Mouse (Mus musculus) lung, postnatal 36 days (tissue): ENCODE measurements around the gene Pcna.
A peak's percentile ranks its signal among the peaks of the same experiment; 100 is the strongest.
"Not testable (repeated sequence)": the region's sequence is repeated elsewhere in the genome, so short reads cannot be mapped to it uniquely, and the experiment has no call there.

Experiments used
- DNase-seq: peaks from one replicate; pipeline ENCODE4 v3.0.0; 2022; ENCODE audit warnings: mixed read lengths

The Pcna gene

GRCm38 (mm10) chr2:132252542-132253528, at the start of gene Pcna:
Pcna (minus strand) TSS chr2:132253314.
- DNase-seq = peak; percentile 99

DNA sequence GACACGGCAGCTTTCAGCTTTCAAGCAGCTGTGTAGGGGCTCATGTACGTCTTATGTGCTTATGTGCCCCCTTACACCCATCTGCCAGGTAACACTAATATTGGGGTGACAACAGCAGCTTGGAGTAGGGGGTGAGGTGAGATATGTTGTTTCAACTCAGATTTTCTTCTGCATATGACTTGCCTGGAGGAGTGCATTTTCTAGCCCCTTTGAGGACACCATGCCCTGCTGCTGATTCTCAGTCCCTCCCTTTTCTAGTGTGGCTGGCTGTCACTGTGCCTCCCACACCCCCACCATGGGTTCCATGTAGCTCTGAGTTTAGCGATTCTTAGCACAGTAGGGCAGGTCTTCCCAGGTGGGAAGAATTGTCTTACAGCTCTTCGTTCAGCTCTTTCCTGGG, 48.3 kb upstream of the Pcna start:
- no peak for DNase-seq

- no peak for DNase-seq
Observed at GRCm38 (mm10) chr2:132298250-132298649, 45.1 kb upstream of the Pcna start.

DNA sequence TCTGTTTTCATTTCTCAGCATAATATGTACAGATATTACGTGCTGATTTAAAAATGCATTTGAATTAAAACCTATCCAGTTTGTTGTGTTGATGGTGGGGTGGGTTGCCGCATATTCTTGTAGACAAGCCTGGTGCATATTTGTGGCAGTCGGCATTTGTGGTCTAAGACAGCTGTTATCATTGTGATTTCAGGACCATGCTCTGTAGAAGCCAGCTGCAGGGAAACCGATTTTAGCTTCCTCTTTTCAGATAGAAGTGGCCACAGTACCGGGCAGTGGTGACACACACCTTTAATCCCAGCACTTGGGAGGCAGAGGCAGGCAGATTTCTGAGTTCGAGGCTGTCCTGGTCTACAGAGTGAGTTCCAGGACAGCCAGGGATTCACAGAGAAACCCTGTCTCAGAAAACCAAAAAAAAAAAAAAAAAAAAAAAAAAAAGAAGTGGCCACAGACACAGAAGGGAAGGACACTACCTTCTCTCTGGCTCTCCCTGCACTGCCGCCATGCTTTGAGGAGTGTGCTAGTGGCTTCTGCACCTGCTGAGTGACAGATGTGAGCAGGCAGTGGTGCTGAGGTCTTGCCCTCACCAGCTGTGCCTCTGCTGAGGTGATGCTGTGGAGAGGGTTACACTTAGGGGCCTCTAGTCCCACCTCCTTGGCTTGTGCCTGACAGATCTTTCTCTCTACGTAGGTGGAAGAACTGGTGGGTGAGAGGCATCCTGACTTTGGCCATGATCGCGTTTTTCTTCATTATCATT, 40.8 kb upstream of the Pcna start:
- DNase-seq = no peak

GRCm38 (mm10) chr2:132292083-132292482, 39.0 kb upstream of the Pcna start:
- no peak for DNase-seq

DNA sequence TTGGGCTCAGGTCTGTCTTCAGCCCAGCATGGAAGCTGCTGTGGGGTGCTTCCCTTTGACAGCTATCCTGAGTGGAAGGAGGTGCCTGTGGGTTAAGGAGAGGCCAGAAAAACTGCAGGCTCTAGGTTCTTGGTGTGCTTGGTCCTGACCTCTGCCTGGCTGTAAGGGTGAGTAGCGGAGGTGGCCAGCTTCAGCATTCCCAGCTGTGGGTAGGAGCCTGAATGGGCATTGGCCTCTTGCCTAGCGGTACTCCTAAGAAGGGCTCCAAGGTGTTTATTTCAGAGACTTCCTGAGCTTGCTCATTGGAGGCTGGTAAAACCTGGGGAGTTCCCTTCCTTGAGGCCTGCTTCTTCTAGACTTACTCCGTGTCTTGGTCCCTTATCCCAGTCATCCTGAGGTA, 38.2 kb upstream of the Pcna start:
- DNase-seq = peak; percentile 73

DNA sequence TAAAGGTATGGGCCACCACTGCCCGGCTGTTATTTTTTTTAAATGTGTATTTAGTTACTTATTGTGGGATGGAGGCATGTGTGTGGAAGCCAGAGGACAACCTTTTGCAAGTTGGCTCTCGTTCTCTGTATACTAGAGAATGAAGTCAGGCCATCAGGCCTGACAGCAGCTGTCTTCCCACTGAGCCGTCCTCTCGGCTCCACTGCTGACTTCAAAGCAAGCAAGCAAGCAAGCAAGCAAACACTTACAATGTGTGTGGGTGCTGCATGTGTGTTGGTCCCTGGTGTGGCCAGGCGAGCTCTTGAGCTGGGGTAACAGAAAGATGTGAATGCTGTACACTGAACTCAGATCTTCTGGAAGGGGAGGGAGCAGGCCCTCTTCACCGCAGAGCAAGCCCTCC, 37.7 kb upstream of the Pcna start:
- DNase-seq = no peak

- DNase-seq = not testable (repeated sequence)
Observed at GRCm38 (mm10) chr2:132289213-132289612, 36.1 kb upstream of the Pcna start.

GRCm38 (mm10) chr2:132286376-132287076, 33.4 kb upstream of the Pcna start:
- DNase-seq = no peak

GRCm38 (mm10) chr2:132285722-132286121, 32.6 kb upstream of the Pcna start:
- not testable (repeated sequence) for DNase-seq

- peak; percentile 79 for DNase-seq
Observed at GRCm38 (mm10) chr2:132284492-132285139, 31.5 kb upstream of the Pcna start.

DNA sequence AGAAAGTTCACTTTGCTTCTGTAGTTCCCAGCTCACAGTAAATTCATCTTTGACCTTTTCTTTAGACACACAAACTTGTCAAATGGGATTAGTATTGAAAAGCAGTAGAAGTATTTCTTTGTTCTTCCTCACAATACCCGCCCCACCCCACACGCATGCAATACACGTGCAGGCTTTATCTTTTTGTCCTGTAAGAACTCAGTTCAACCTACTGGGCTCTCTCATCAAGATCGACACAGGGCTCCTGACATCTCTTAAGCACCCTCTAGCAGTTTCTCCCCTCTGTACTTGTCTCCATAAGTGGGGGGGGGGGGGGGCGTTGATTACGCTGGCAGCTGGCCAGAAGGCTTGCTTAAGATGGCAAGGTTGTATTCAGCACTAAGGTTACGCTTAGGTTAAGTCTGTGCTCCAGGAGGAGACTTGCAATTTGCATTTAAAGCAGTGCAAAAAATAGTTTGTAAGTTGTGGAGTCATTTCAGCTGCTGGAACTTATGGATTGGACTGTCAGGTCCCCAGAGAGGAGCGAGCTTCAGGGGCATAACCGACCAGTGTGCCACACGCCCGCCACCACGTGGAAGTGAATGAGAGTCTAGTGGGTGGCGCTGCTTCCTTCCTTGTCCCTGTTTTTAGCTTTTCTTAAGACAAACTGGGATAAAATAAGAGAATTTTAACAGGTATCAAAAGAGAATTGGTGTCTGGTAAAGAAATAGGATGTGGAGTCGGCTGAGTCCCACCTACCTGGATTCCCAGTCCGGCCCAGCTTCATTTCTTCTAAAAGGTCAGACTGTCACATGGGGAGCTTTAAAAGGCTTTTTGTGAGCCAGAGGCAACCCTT, 30.3 kb upstream of the Pcna start:
- no peak for DNase-seq

DNA sequence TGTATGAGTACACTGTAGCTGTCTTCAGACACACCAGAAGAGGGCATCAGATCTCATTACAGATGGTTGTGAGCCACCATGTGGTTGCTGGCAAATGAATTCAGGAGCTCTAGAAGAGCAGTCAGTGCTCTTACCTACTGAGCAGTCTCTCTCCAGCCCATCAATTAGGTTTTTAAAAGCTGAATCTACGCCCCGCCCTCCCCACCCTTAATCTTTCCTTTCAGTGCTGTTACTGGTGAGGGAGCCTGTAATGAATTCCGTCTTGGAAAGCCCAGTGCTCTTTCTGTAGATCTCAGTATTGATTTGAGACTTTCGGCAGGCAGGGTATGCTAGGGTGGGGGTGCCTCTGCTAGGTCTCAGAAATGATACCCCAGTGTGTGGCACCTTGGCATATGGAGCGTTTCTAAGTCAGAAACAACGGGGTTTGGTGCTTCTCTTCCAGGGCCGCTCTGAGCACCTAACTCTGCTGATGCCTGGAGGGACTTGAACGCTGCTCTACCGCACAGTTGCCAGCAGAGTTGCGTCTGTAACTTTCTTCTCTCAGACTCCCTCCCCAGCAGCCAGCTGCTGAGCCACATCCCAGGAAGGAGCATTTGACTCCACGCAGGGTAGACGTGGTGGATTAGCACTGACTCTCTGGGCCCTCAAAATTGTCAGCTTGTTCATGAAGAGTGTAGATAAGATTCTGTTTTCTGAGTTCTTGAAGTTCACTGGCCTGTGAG, 29.5 kb upstream of the Pcna start:
- DNase-seq = no peak

- peak; percentile 57 for DNase-seq
Observed at GRCm38 (mm10) chr2:132281560-132282452, 28.7 kb upstream of the Pcna start.

DNA sequence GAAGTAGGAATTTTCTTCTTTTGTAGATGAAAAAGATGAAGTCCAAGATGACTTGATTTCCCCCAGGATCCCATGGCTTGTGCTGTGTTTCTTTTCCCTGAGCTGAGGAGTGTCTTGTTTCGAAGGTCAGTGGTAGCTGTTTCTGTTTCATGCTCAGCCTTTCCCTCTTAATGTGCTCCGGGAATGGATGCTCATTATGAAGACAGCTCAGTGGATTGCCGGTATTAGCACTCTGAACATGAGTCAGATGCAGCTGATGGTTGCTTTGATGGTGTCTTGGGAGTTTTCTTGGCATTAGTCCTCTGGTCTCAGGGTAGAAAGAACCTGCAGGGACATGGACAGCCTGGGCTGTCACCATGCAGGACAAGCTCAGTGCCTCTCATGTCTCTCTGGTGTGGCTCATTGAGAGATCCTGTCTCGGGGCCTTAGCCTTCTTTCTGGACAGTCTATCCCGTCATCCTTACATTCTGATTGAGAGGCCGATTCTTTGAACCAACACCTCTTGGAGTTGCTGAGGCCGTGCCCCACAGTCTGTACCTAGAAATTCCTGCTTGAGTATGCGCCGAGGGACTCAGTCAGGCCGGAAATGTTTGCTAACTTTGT, 27.5 kb upstream of the Pcna start:
- DNase-seq = no peak

GRCm38 (mm10) chr2:132279978-132280377, 26.9 kb upstream of the Pcna start:
- no peak for DNase-seq

DNA sequence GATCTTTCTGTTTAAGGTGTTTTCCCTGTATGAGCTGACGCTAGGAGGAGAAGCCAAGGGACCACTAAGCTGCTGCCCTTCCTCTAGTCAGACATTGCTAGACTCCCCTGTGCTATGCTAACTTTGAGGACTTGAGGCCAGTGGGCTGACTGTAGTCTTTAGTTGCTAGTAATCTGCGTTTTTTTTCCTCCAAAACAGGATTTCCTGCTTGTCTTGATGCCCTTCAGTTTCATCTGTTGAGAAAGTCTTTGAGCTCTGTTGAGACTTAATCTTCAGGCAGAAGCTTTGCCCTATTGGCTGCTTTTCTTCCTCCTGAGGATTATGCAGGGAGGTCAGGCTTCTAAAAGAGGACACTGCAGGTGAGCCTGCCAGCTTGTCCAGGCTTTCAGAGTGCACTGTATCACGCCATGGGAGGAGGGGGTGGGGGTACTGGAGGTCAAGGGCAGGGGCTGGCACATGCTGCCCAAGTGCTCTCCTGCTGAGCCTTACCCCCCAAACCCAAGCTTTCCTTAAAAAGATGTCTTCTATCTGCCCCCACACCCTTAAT, 26.3 kb upstream of the Pcna start:
- no peak for DNase-seq

- DNase-seq = no peak
Observed at GRCm38 (mm10) chr2:132278273-132278853, 25.2 kb upstream of the Pcna start.

DNA sequence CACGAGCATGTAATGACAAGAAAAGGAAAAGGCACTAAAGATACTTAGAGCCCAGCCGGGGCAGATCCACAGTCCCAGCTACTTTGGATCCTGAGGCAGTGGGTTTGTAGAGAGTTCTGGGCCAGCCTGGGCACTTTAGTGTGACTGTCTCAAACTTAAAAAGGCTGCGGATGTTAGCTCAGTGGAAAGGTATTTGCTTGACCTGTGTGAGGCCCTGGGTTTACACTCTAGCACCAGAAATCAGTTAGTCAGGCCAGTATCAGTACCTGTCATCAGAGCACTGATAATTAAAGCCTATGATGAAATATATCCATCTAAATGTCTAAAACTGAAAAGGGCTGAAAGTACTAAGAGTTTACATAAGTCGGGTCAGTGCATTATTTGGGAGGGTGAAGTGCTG, 23.1 kb upstream of the Pcna start:
- no peak for DNase-seq
